Mouse (Mus musculus) adipocyte (in vitro differentiated cells): ENCODE measurements around the gene Olfr1090.

ENCODE experiments used
- DNase-seq: peaks from one replicate; pipeline ENCODE4 v3.0.0-alpha.2; 2016; ENCODE audit warnings: low spot score

Olfr1090 gene

DNA sequence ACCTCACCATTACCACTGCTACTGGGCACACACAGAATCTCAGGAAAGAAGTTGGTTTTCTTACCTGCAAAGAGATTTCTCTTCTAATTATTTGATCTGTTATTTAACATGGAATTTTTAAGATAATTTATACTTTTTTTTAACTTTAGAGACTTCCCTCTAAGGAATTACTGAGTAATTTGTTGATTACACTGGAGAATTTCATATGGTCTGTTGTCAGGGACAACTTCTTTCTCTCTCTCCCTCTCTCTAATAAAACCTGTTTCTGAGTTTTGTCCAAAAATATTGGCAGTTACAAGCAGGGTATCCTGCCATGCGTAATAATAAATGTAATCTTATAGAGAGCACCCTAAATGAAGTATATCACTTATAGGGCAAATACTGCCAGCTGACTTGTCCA, at the start of gene Olfr1090:
Gene Olfr1090, minus strand, starts transcription at position 101 of the 400 bp plus-strand sequence.
- no peak for DNase-seq

GRCm38 (mm10) chr2:86782179-86782578, 23.4 kb upstream of the Olfr1090 start, which contains the start of gene Olfr1093:
Olfr1093 (plus strand) TSS chr2:86782479.
- no peak for DNase-seq

GRCm38 (mm10) chr2:86761050-86761449, 2.3 kb upstream of the Olfr1090 start:
- no peak for DNase-seq

DNA sequence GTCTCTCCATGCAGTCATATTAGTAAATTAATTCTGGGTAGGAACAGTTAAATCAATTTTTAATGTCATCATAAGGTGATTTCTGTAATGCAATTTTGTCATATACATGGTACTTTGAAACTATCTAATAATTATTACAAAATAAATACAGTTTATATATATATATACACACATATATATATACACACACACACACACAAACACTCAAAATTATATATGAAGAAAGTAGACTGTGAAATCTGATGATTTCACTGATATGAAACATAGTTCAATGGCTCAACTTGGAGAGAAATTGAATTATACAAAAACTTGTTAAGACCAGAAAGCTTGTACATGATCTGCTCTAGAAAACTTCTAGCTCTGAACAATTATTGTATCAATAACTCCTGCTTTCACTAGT, 25.2 kb downstream of the Olfr1090 start, which contains the start of gene Olfr1089:
Gene Olfr1089, minus strand, starts transcription at position 101 of the 400 bp plus-strand sequence.
- no peak for DNase-seq
